8 mouse cellular contexts compared by ENCODE assay signal in genomic region chr8:103019121-103019520, GRCm38 (mm10).
DNase-seq lines count a peak whose midpoint lies in the region; ATAC-seq lines count a peak whose summit lies in the region.

No protein-coding gene starts in this region.

- H3K36me3 ChIP-seq in kidney, embryonic 16.5 days (ENCODE audit: insufficient read depth, low read length) = no peaks in the 10 kb centered on the region
- no peaks in the 10 kb centered on the region for H3K36me3 ChIP-seq in midbrain, embryonic 11.5 days (ENCODE audit: control insufficient read depth, insufficient read depth, low read length)

- 46% methylated on average over 4 of the region's 4 CpGs for WGBS in kidney, embryonic 16.5 days
- 83% methylated on average over 4 of the region's 4 CpGs for WGBS in midbrain, embryonic 11.5 days

- H3K4me2 ChIP-seq in kidney, embryonic 16.5 days (replicated peaks; ENCODE audit: low read depth, low read length) = no peak overlapping the region
- H3K4me2 ChIP-seq in midbrain, embryonic 11.5 days = no peak overlapping the region

- DNase-seq in cerebellum, adult 18-20 months = peak; percentile 1 to 3
- DNase-seq in cerebellum, adult 9-10 months = no peak
- DNase-seq in kidney, adult 8-10 months = no peak
- peak; percentile 64 for DNase-seq in gastrocnemius, postnatal 14 days
- DNase-seq in ovary, adult 18-20 months (ENCODE audit: low spot score) = peak; percentile 31
- DNase-seq in thymus, adult 18-20 months = no peak
- no peak for DNase-seq in midbrain, embryonic 11.5 days (ENCODE audit: low spot score, missing footprints)

- H3K9me3 ChIP-seq in kidney, embryonic 16.5 days (ENCODE audit: low read length) = no peaks in the 10 kb centered on the region
- H3K9me3 ChIP-seq in midbrain, embryonic 11.5 days (ENCODE audit: control insufficient read depth, low read length) = no peaks in the 10 kb centered on the region

- ATAC-seq in kidney, embryonic 16.5 days (ENCODE audit: low FRiP score, low TSS enrichment) = peak; percentile 49; the same call in 1 of the 2 replicates
- ATAC-seq in midbrain, embryonic 11.5 days (ENCODE audit: low FRiP score) = no peak

- no peak overlapping the region for H3K27ac ChIP-seq in kidney, embryonic 16.5 days (ENCODE audit: low read length)
- no peak overlapping the region for H3K27ac ChIP-seq in midbrain, embryonic 11.5 days (ENCODE audit: low read depth, low read length)

- no peaks in the 10 kb centered on the region for H3K27me3 ChIP-seq in kidney, embryonic 16.5 days (ENCODE audit: insufficient read depth, low read length)
- H3K27me3 ChIP-seq in midbrain, embryonic 11.5 days (ENCODE audit: control insufficient read depth, insufficient read depth, low read length) = no peaks in the 10 kb centered on the region

- no peaks in the 10 kb centered on the region for H3K4me1 ChIP-seq in kidney, embryonic 16.5 days (ENCODE audit: insufficient read depth, low read length)
- H3K4me1 ChIP-seq in midbrain, embryonic 11.5 days (ENCODE audit: control insufficient read depth, insufficient read depth, low read length) = no peaks in the 10 kb centered on the region

- no peak overlapping the region for H3K4me3 ChIP-seq in kidney, embryonic 16.5 days (ENCODE audit: low read length)
- H3K4me3 ChIP-seq in midbrain, embryonic 11.5 days (ENCODE audit: low read depth, low read length) = no peak overlapping the region

- H3K9ac ChIP-seq in kidney, embryonic 16.5 days (replicated peaks; ENCODE audit: low read length) = no peak overlapping the region
- no peak overlapping the region for H3K9ac ChIP-seq in midbrain, embryonic 11.5 days (ENCODE audit: low read length)

- intact Hi-C loops in gastrocnemius, postnatal 14 days (cut with DNase I; ENCODE audit: low total_unique reads) = no loop called here

Comparison
In these comparisons a context has a peak if more than half of its experiments do, and no peak if none do; other contexts are left out.
1. DNase-seq: peak in cerebellum, adult 18-20 months (2 of 2), gastrocnemius, postnatal 14 days (single experiment) and ovary, adult 18-20 months (single experiment); none in cerebellum, adult 9-10 months (single experiment), kidney, adult 8-10 months (0 of 2), thymus, adult 18-20 months (0 of 2) and midbrain, embryonic 11.5 days (single experiment).